Mouse (Mus musculus) cerebellum, adult 11 months (tissue): Measurements from ENCODE around the gene Klk11.

Source experiments
- DNase-seq: peaks from one replicate; pipeline ENCODE4 v3.0.0; 2022

Klk11 gene

GRCm38 (mm10) chr7:43774364-43774763 lies at the start of gene Klk11:
Gene Klk11 (plus strand): TSS chr7:43774604.
- DNase-seq: no peak

GRCm38 (mm10) chr7:43747788-43748187 lies 26.6 kb upstream of the Klk11 start:
- DNase-seq: no peak

DNA sequence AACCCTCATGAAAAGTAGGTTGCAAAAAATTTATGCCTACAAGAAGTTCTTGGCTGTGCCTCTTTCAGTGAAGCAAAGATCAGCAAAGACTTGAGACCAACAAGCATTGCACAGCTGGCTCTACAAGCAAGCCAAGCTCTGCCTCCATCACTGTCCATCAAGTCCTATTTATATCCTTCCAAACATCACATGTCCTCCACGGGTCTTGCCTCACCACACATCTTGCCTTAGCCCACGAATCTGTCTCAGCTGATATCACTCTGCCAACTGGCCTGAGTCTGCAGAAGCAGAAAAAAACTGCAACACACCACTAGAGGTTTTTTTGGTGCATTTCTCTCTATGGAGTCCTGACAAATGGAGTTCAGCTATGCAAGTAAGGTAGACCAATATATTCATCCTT lies 21.6 kb upstream of the Klk11 start:
- no peak for DNase-seq

GRCm38 (mm10) chr7:43766484-43766883 lies 7.9 kb upstream of the Klk11 start:
- DNase-seq: no peak

DNA sequence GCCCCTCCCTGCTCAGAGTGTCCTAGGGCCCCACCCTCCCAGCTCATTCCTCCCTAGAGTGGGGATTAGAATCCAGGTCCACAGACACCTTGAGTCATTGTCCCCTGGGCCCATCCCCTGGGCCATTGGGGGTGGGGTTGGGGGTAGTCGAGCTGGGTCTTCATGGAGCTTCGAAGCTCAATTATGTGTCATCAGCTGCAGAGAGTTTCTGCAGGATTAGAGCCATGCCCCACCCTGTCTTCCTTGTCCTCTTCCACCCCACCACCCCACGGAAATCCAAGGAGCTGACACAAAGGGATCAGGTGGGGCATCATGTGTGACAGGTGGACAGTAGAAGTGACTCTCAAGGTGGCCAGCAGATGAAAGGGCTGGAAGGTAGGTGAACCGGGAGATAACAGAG lies 5.8 kb upstream of the Klk11 start, which contains the start of gene Klk12:
TSS of gene Klk12 (plus strand) at position 301 of the 400 bp plus-strand sequence.
- DNase-seq: no peak

DNA sequence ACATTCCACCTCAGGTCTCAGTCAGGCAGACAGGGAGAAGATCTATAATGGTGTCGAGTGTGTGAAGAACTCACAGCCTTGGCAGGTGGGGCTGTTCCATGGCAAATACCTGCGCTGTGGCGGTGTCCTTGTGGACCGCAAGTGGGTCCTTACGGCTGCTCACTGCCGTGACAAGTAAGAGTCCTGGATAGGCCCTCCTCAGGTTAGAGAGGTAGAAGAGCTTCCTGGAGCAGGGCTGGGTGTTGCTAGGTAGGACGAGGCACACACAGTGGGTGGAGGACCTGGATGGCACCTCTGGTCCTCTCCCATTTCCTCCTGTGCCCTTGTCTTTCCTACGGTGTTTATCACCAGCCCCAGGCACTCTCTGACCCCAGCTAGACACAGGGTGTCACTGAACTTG lies 4.8 kb upstream of the Klk11 start:
- no peak for DNase-seq

- no peak for DNase-seq
Observed at GRCm38 (mm10) chr7:43770701-43771100, 3.7 kb upstream of the Klk11 start.

DNA sequence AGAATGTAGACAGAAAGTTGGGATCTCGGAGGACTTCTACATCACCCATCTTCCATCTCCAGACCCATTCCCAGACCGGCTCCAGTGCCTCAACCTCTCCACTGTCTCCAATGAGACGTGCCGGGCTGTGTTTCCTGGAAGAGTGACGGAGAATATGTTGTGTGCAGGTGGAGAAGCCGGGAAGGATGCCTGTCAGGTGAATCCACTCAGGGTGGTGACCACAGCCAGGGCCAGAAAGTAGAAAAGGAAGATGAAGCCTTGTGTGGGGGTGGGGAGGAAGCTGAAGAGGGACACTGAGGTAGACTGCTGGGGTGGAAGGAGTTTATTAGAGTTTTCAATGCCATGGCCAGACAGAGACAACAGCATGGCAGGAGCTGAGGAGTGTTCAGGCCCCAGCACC lies 2.5 kb upstream of the Klk11 start:
- no peak for DNase-seq

DNA sequence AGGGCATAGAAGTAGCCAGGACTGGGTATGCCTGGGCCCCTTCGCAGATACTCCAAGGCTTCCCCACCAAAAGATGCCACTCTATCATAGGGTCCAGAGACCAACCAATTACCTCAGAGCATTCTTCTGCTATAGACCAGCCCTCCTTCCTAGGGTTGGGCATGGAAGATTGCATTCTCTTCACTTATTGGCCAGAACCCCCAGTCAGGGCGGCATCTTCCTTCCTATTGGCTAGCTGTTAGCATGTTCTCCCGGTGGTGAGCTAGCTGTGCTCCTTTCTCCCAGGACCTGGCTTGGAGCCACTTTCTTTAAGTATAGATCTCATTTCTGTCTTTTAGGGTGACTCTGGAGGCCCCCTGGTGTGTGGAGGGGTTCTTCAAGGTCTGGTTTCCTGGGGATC lies 1.5 kb upstream of the Klk11 start:
- DNase-seq: no peak

GRCm38 (mm10) chr7:43774802-43775201 lies 398 bp downstream of the Klk11 start:
- no peak for DNase-seq

GRCm38 (mm10) chr7:43775311-43776057 lies 1.1 kb downstream of the Klk11 start:
- DNase-seq: no peak

DNA sequence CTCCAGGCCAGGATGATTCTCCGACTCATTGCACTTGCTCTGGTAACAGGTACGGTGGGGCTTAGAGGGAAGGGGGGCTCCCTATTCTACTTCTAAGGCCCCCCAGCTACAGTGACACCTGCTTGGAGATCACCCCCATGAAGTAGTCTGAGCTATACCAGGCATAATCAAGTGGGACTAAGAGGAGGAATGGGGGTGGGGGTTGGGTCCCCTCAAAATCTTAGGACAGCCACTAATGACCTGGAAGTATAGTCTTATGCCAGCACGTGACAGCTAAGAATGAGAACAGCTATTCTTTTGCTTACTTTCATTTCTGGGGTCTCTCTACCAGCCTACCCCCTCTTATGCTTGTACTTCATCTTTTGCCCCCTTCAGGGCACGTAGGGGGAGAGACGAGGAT lies 2.1 kb downstream of the Klk11 start:
- no peak for DNase-seq

DNA sequence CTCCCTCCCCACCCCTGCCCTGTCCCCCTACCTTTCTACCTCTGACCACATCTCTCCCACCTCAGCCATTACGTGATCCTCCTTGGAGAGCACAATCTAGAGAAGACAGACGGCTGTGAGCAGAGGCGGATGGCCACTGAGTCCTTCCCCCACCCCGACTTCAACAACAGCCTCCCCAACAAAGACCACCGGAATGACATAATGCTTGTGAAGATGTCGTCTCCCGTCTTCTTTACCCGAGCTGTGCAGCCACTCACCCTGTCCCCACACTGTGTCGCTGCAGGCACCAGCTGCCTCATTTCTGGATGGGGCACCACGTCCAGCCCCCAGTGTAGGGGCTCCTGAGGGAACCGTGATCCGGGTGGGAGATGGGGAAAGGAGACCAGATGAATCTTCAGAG lies 3.0 kb downstream of the Klk11 start:
- no peak for DNase-seq

- no peak for DNase-seq
Observed at GRCm38 (mm10) chr7:43778176-43778970, 4.0 kb downstream of the Klk11 start.

GRCm38 (mm10) chr7:43780241-43780640 lies 5.8 kb downstream of the Klk11 start:
- DNase-seq: no peak

DNA sequence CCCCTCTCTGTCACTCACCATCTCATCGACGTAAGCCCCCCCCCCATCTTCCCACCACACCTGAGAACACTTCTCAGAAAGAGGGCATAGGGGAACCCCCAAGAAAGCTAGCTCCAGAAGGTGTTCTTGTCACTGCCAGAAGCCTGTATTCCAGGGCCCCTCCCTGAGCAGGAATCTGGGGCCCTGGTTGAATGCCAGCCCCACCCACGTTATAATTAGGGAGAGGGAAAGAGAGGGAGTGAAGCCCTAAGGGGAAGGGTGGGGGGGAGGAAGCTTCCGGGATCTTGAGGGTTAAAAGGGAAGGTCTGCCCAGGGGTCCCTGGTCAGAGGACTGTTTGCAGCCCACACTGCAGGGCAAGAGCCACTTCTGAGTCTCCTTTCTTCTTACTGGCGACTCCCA lies 6.3 kb downstream of the Klk11 start, which contains the start of gene Klk10:
TSS of gene Klk10 (plus strand) at position 290 of the 400 bp plus-strand sequence.
- no peak for DNase-seq

DNA sequence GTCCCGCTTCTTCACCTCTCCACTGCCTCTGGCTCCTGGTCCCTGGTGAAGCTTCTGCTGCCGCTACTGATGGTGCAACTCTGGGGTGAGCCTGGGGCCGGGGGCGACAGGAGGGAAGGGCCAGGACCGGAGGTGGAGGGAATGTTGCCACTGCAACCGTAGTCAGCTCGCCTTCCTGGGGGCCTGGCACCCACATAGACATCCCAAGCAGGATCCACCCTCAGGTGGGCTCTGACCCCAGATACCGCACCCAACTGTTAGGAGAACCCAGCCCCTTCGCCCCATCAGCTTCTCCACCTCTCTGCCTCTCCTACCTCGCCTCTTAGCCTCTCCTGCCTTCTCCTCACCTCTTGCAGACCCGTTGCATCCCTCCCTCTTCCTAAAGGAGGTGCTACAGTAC lies 7.1 kb downstream of the Klk11 start:
- no peak for DNase-seq

GRCm38 (mm10) chr7:43782275-43783265 lies 8.2 kb downstream of the Klk11 start:
- DNase-seq: peak; percentile 12

DNA sequence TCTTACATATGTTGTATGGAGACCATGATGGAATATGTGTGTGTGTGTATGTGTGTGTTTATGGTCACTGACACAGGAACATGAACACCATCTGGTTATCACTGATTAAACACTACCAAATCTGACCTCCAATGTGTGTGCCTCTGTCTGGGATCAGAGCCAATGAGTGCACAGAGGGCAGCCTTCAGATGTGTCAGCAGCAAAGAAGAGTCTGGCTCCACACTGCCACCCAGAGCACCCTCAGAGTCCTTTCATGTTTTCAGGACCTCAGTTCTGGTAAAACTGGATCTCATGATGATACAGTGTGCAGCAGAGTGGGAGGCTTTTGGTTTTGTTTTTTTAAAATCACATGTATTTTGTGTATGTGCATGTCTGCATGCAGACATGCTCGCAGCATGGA lies 10.9 kb downstream of the Klk11 start:
- DNase-seq: no peak

DNA sequence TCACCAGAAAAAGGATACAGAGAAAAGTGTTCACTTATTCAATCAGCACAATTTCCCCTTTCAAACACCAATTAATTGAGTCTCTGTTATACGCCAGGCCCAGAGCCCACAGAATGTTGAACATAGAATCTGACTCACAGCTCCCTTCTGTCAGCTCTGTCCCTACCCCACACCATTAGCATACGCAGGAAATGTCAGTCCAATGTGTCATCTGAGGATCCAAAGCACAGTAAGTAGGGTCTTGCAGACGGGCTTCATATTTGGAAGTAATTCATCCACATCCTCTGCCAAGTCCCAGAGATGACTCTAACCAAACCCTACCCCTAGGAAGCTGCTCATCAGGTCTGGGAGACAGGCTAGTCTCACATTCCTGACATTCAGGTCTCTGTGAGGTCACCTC lies 13.7 kb downstream of the Klk11 start:
- DNase-seq: no peak

DNA sequence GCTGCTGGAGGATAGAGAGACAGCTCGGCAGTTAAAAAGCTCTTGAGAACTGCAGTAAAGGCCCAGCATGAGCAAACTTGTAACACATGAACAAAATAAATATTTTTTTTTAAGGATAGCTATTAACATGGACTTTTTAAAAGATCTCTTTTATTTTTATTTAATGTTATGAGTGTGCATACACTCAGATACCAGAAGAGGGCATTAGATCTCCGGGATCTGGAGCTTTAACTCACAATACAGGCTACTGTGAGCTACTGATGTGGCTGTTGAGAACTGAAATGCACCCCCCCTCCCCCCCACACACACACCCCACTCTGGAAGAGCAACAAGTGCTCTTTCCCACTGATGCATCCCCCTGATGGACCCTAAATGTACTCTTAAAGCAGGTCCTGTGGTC lies 14.9 kb downstream of the Klk11 start:
- no peak for DNase-seq

- no peak for DNase-seq
Observed at GRCm38 (mm10) chr7:43791591-43791990, 17.2 kb downstream of the Klk11 start, which contains the start of gene Klk9. Gene Klk9 (plus strand): TSS chr7:43791891.

DNA sequence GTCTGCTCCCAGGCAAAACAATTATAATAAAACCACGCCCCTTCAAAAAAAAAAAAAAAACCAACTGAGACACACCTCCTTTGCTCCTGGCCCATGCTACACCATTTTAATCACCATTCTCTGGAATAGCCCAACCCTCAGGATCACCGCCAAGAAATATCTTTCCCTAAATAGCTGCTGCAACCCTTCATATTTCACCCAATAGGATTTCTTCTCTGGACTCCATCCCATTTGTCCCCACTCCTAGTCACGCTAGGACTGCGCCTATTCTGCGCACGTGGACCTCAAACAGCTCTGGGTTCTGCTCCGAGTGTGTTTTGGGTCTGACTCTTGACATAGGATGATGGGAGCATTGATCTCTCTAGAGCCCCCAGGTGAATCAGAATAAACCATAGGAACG lies 22.0 kb downstream of the Klk11 start:
- no peak for DNase-seq
